In the genomic region with DNA sequence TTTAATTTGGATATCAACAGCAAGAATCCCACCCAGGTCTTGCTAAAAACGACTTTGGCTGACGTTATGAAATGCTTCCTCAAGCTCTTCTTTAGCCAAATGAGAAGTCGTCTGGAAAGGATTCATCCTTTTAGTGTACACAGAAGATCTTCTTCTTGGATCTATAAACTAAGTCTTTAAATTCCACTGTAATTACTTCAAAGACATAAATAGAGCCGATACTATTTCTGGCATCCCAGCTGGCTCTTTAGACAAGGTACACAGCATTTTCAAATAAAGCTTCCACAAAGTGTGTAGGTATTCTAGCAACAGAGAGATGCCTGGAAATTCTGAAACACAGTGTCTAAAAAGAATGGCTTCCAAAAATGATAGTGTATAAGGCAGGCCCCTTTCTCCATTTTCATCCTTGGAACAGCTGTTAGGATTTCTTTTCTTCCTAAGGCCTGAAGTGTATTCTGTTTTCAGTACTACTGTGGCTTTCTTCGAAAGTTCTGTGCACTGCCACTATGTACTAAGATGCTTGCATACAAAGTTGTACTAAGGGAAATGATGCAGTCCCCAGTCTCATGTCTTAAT, we compare ENCODE assay signal across 19 mouse cellular contexts.
DNase-seq lines count a peak whose midpoint lies in the region; ATAC-seq and TF ChIP-seq lines count a peak whose summit lies in the region.
"Had no signal": no experiment of that assay in that cellular context is flagged by ENCODE, and none has a peak within 500 bp of the region (broad histone marks: within the 10 kb centered on the region; RNA-seq: fewer than 3 reads in every experiment).

No protein-coding gene starts in this region.

- H3K4me3 ChIP-seq in forebrain, postnatal 0 days (ENCODE audit: low read depth, low read length), result no peak overlapping the region
- no peak overlapping the region for H3K4me3 ChIP-seq in forebrain, embryonic 12.5 days (replicated peaks)
- H3K4me3 ChIP-seq: embryonic facial prominence, embryonic 12.5 days; forebrain, embryonic 13.5 days; gastrocnemius, adult 2 months; heart, embryonic 12.5 days; hindbrain, embryonic 10.5 days had no signal

- TF ChIP-seq CTCF in forebrain, postnatal 0 days (IDR thresholded peaks at IDR 0.05; ENCODE audit: low read depth), result no peak

- no peaks in the 10 kb centered on the region for H3K36me3 ChIP-seq in forebrain, postnatal 0 days (ENCODE audit: insufficient read depth)
- H3K36me3 ChIP-seq in forebrain, embryonic 12.5 days (replicated peaks), result no peaks in the 10 kb centered on the region
- H3K36me3 ChIP-seq: embryonic facial prominence, embryonic 12.5 days; heart, embryonic 12.5 days; hindbrain, embryonic 10.5 days had no signal

- H3K27me3 ChIP-seq in forebrain, postnatal 0 days (ENCODE audit: insufficient read depth, low read length), result no peaks in the 10 kb centered on the region
- no peaks in the 10 kb centered on the region for H3K27me3 ChIP-seq in forebrain, embryonic 12.5 days
- H3K27me3 ChIP-seq: embryonic facial prominence, embryonic 12.5 days; forebrain, embryonic 13.5 days; heart, embryonic 12.5 days had no signal

- H3K4me2 ChIP-seq in forebrain, postnatal 0 days (ENCODE audit: low read depth), result no peak overlapping the region
- H3K4me2 ChIP-seq in forebrain, embryonic 12.5 days, result no peak overlapping the region
- H3K4me2 ChIP-seq: embryonic facial prominence, embryonic 12.5 days; forebrain, embryonic 13.5 days; heart, embryonic 12.5 days; hindbrain, embryonic 14.5 days had no signal

- no peak overlapping the region for H3K27ac ChIP-seq in forebrain, postnatal 0 days (ENCODE audit: low read depth, low read length)
- H3K27ac ChIP-seq in forebrain, embryonic 12.5 days, result no peak overlapping the region
- H3K27ac ChIP-seq: embryonic facial prominence, embryonic 12.5 days; forebrain, embryonic 13.5 days; gastrocnemius, adult 2 months; hindbrain, embryonic 10.5 days; hindbrain, embryonic 14.5 days had no signal

- ATAC-seq in forebrain, postnatal 0 days, result peak; percentile 19; the same call in 1 of the 2 replicates
- no peak for ATAC-seq in forebrain, embryonic 12.5 days (ENCODE audit: low FRiP score)
- no peak for ATAC-seq in activated CD4-positive, CD25-positive, alpha-beta regulatory T cell, adult 4 months
- ATAC-seq: forebrain, embryonic 13.5 days had no signal

- intact Hi-C loops in left cerebral cortex, postnatal 4 days (cut with DNase I), result no loop called here
- intact Hi-C loops in left cerebral cortex, postnatal 25 days (cut with DNase I), result no loop called here

- H3K9ac ChIP-seq in forebrain, postnatal 0 days, result no peak overlapping the region
- no peak overlapping the region for H3K9ac ChIP-seq in forebrain, embryonic 12.5 days
- H3K9ac ChIP-seq: embryonic facial prominence, embryonic 12.5 days; forebrain, embryonic 13.5 days; heart, embryonic 12.5 days; hindbrain, embryonic 14.5 days had no signal

- no peaks in the 10 kb centered on the region for H3K9me3 ChIP-seq in forebrain, postnatal 0 days (ENCODE audit: low read length)
- no peaks in the 10 kb centered on the region for H3K9me3 ChIP-seq in forebrain, embryonic 12.5 days
- H3K9me3 ChIP-seq: embryonic facial prominence, embryonic 12.5 days; forebrain, embryonic 13.5 days; heart, embryonic 12.5 days; hindbrain, embryonic 10.5 days had no signal

- no peaks in the 10 kb centered on the region for H3K4me1 ChIP-seq in forebrain, postnatal 0 days (ENCODE audit: insufficient read depth)
- no peaks in the 10 kb centered on the region for H3K4me1 ChIP-seq in forebrain, embryonic 12.5 days
- H3K4me1 ChIP-seq: embryonic facial prominence, embryonic 12.5 days; forebrain, embryonic 13.5 days; heart, embryonic 12.5 days; hindbrain, embryonic 10.5 days had no signal

- DNase-seq in forebrain, postnatal 0 days, result peak; percentile 17
- peak; percentile 2 to 4 for DNase-seq in left cerebral cortex, adult 18-20 months (ENCODE audit: low spot score in 2 of 2)
- no peak for DNase-seq in left cerebral cortex, postnatal 4 days
- peak; percentile 74 for DNase-seq in brain, adult 2 months (ENCODE audit: low read depth, low spot score)
- peak; percentile 21 to 70 for DNase-seq in left cerebral cortex, postnatal 25 days (ENCODE audit: low spot score in 2 of 2)
- no peak for DNase-seq in urinary bladder, postnatal 4 days (ENCODE audit: low spot score in 2 of 2)
- DNase-seq: adrenal gland, postnatal 25 days; cerebellum, adult 2 months; cerebellum, postnatal 10 days; embryo, embryonic 11 days; gastrocnemius, adult 2 months; gastrocnemius, postnatal 25 days had no signal

- WGBS in forebrain, postnatal 0 days, result 69% methylated on average over 5 of the region's 5 CpGs
- 87% methylated on average over 5 of the region's 5 CpGs for WGBS in forebrain, embryonic 12.5 days

Comparison
In these comparisons a context has a peak if more than half of its experiments do, and no peak if none do; other contexts are left out.
1. DNase-seq: peak in forebrain, postnatal 0 days (single experiment), left cerebral cortex, adult 18-20 months (2 of 2), brain, adult 2 months (single experiment) and left cerebral cortex, postnatal 25 days (2 of 2); none in left cerebral cortex, postnatal 4 days (single experiment) and urinary bladder, postnatal 4 days (0 of 2).